Mouse (Mus musculus) lung, embryonic 15.5 days (tissue): ENCODE results near the gene Pde11a. TPM values are rescaled to one million over a fixed set of nuclear protein-coding genes. Genes with fewer than 3 reads are reported as not detected.
"Not testable (repeated sequence)": the region's sequence is repeated elsewhere in the genome, so short reads cannot be mapped to it uniquely, and the experiment has no call there.

Experiments used
- ATAC-seq: fragments of 200-750 bp; cut with Nextera tagmentation; 2 replicates; pipeline ENCODE4 v1.8.0; 2017; ENCODE audit warnings: moderate number of reproducible peaks, borderline replicate concordance; ENCODE audit not compliant: low FRiP score, low TSS enrichment; ENCODE audit errors: extremely low read depth
- H3K27ac ChIP-seq: fragments of 300-500 bp; sonication (generic); 2 replicates; pipeline ENCODE4 v1.5.1; 2015; ENCODE audit warnings: moderate library complexity, mild to moderate bottlenecking, inconsistent platforms
- H3K27me3 ChIP-seq: fragments of 300-500 bp; sonication (generic); 2 replicates; pipeline ENCODE4 v1.6.1; 2015; ENCODE audit warnings: inconsistent platforms
- H3K36me3 ChIP-seq: fragments of 300-500 bp; sonication (generic); 2 replicates; pipeline ENCODE4 v1.6.1; 2015; ENCODE audit warnings: inconsistent platforms
- H3K4me1 ChIP-seq: fragments of 300-500 bp; sonication (generic); 2 replicates; pipeline ENCODE4 v1.6.1; 2015; ENCODE audit warnings: inconsistent platforms
- H3K4me2 ChIP-seq: fragments of 300-500 bp; sonication (generic); 2 replicates; pipeline ENCODE4 v1.6.1; 2015; ENCODE audit warnings: inconsistent platforms, mild to moderate bottlenecking, moderate library complexity
- H3K4me3 ChIP-seq: fragments of 300-500 bp; sonication (generic); 2 replicates; pipeline ENCODE4 v1.5.1; 2015; ENCODE audit warnings: mild to moderate bottlenecking, inconsistent platforms
- H3K9ac ChIP-seq: fragments of 300-500 bp; sonication (generic); 2 replicates; pipeline ENCODE4 v1.6.1; 2015; ENCODE audit warnings: inconsistent platforms
- H3K9me3 ChIP-seq: fragments of 300-500 bp; sonication (generic); 2 replicates; pipeline ENCODE4 v1.6.1; 2016; ENCODE audit warnings: inconsistent platforms
- WGBS: fragments of 180-500 bp; shearing (Covaris S2); methylation state at CpG from one replicate; pipeline ENCODE4 v1.1.7; 2015; 5-methylcytosine and 5-hydroxymethylcytosine counted together
- polyA plus RNA-seq: library from polyadenylated mRNA; unstranded; fragments of >200 nt; fragmentation: Nextera tagmentation; extraction: Ambion mirVana; gene quantifications from 2 replicates; pipeline ENCODE4 v1.2.1, GENCODE M21; 2015

Gene Pde11a
- polyA plus RNA-seq, 1 experiment from 2014 or later, result 0.14 TPM

GRCm38 (mm10) chr2:75982626-75983025 lies 355.9 kb downstream of the Pde11a start:
- H3K9ac ChIP-seq, result no peak overlapping the region
- 90% methylated on average over 4 of the region's 4 CpGs for WGBS
- H3K4me2 ChIP-seq, result no peak overlapping the region
- no peak for ATAC-seq
- no peaks in the 10 kb centered on the region for H3K9me3 ChIP-seq
- H3K27me3 ChIP-seq, result no peaks in the 10 kb centered on the region
- no peaks in the 10 kb centered on the region for H3K36me3 ChIP-seq
- H3K4me1 ChIP-seq, result peaks cover 3% of the 10 kb centered on the region; the same call in 1 of the 2 replicates
- H3K27ac ChIP-seq, result no peak overlapping the region
- H3K4me3 ChIP-seq, result no peak overlapping the region

DNA sequence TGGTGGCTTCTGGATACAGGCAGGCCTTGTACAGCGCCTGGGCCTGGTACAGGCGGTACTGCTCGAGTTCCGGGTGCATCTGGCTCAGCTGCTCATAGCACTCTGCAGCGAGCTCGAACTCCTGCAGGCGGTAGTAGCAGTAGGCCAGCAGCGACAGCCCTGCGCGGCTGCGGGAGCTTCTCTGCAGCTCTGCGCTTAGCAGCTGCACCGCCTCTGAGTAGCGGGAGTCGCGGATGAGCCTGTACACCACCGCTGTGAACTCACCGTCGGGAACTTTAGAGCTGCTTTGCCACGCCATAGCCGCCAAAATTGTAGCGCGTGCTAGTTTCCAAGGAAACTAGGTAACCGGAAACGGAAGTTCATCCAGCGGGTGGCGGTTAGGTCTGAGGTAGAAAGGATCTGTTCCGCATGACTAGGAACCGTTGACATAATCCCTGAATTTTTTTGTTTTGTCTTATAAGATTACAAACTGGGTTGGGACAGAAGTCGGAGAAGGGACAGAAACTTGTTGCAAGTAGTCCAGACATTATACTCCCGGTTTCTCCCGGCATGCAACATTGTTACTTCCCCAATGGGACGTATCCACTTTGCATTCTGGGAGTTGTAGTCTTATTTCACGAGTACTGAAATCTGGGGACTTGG lies 357.0 kb downstream of the Pde11a start, which contains the start of gene Ttc30a1:
Gene Ttc30a1 (minus strand): TSS at position 528 of the 642 bp plus-strand sequence.
- not testable (repeated sequence) for H3K27me3 ChIP-seq, H3K4me1 ChIP-seq, H3K9me3 ChIP-seq, H3K36me3 ChIP-seq
- peak within 1 kb of the TSS; percentile 38 for H3K9ac ChIP-seq
- H3K27ac ChIP-seq, result peak within 1 kb of the TSS; percentile 53
- peak; percentile 50; the same call in 1 of the 2 replicates for ATAC-seq
- H3K4me3 ChIP-seq, result peak within 1 kb of the TSS; percentile 51
- H3K4me2 ChIP-seq, result peak within 1 kb of the TSS; percentile 77
- 4% methylated on average over 34 of the region's 34 CpGs for WGBS

DNA sequence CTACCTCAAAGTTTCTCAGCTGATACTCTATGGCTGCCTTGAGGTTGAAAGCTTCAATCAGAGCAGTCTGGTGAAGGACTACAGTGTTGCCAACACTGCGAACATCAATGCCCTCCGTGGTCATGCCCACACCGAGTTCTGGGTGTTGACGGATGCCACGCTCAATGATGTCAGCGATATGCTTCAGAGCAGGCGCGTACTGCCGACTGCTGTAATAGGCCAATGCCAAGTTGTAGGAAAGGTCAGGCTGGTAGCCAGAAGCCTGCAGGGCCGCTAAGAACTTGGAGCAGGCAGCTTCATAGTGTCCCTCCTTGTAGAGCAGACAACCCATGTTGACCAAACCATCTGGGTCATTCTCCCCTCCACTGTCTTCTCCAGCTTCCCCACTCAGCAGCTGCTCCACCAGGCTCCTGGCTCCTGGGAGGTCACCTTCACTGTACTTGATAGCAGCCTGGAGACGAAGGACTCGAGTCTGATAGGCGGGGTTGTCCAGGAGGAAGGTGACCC lies 357.6 kb downstream of the Pde11a start:
- not testable (repeated sequence) for ATAC-seq, H3K9ac ChIP-seq, H3K4me1 ChIP-seq, H3K27me3 ChIP-seq, H3K27ac ChIP-seq, H3K36me3 ChIP-seq, H3K9me3 ChIP-seq
- WGBS, result 92% methylated on average over 13 of the region's 13 CpGs
- peak overlapping the region; percentile 51 for H3K4me3 ChIP-seq
- peak overlapping the region; percentile 77 for H3K4me2 ChIP-seq

- not testable (repeated sequence) for H3K9ac ChIP-seq, H3K9me3 ChIP-seq, H3K4me1 ChIP-seq, H3K4me3 ChIP-seq, H3K27ac ChIP-seq, H3K36me3 ChIP-seq, H3K27me3 ChIP-seq, H3K4me2 ChIP-seq
- ATAC-seq, result 0 out of 2 replicates have a peak, but pooled peaks have one; percentile 12
- 35% methylated on average over 20 of the region's 24 CpGs for WGBS
These were observed 360.7 kb downstream of the Pde11a start, which contains the start of gene Ttc30a2 for GRCm38 (mm10) chr2:75977752-75978368. Ttc30a2 (minus strand) TSS chr2:75978170.

DNA sequence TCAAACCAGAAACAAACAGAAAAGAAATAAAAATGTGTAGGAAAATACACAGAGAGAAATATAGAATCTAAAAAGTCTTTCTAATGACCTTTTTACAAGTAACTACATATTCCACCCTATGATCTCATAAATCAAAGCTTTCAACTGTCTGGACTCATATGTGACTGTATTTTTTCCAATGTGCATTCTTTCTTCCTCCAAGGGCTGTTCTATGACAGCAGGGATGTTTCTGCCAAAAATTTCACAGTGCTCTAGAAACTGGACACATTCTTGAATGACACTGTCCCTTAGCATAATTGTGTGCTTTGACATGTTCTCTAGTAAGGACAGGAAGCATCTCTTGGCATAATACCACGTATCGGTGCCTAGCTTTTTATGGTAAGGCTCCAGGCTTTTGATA lies 362.5 kb downstream of the Pde11a start:
- H3K27ac ChIP-seq, result peak overlapping the region; percentile 61; the same call in 1 of the 2 replicates
- H3K4me1 ChIP-seq, H3K4me2 ChIP-seq, H3K9me3 ChIP-seq, H3K36me3 ChIP-seq, H3K9ac ChIP-seq, H3K27me3 ChIP-seq, H3K4me3 ChIP-seq: not testable (repeated sequence)
- peak; percentile 76; the same call in 1 of the 2 replicates for ATAC-seq
- WGBS, result 55% methylated on average over 2 of the region's 2 CpGs

DNA sequence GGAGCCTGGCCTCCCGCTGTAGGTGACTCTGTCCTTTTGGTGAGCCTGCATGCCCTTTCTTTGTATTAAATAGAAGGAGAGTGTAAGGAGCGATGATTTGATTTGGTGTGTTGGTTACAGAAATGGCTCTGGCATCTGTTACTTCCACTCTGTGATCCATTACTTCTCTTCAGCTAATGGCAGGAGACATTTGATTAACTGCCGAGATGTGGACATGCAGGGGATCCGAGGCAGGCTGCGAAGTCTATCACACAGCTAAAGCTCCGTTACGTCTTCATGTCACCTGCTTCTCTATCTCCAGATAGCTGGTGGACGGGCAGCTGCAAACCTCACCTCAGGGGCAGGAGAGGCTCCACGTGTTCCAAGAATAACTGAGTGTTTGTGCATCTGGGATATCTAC lies 364.4 kb downstream of the Pde11a start:
- H3K4me2 ChIP-seq, result no peak overlapping the region
- no peaks in the 10 kb centered on the region for H3K9me3 ChIP-seq
- no peak for ATAC-seq
- H3K4me3 ChIP-seq, result no peak overlapping the region
- no peaks in the 10 kb centered on the region for H3K4me1 ChIP-seq
- no peak overlapping the region for H3K9ac ChIP-seq
- H3K27me3 ChIP-seq, result no peaks in the 10 kb centered on the region
- no peaks in the 10 kb centered on the region for H3K36me3 ChIP-seq
- 61% methylated on average over 9 of the region's 9 CpGs for WGBS
- no peak overlapping the region for H3K27ac ChIP-seq

- Histone ChIP-seq H3K36me3 (no peaks in the 10 kb centered on the region), H3K9ac (peak overlapping the region; percentile 32; the same call in 1 of the 2 replicates), H3K27me3 (no peaks in the 10 kb centered on the region), H3K27ac (peak overlapping the region; percentile 57), H3K9me3 (no peaks in the 10 kb centered on the region), H3K4me2 (peak overlapping the region; percentile 59), H3K4me3 (peak overlapping the region; percentile 24), H3K4me1 (peaks cover 23% of the 10 kb centered on the region)
- ATAC-seq, result peak; percentile 72
- WGBS, result 16% methylated on average over 5 of the region's 5 CpGs
These were observed 373.6 kb downstream of the Pde11a start for GRCm38 (mm10) chr2:75964972-75965371.

DNA sequence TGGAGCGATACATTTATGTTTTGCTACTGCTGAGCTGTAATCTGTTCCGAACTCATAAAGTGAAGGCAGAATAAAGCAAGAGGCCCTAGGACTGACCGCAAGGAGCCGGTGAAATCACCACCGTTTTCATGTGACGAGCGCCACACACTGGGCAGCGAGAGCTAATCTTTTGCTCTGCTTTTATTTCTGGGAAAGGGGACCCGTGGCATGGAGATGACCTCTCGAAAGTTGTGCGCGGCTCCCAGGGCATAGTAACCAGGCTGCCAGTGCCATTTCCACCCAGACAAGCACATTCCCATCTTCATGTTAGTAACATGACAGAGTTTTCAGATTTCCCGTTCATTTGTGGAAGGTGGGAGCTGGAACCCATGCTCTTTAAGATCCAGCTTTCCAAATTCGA lies 374.1 kb downstream of the Pde11a start:
- peak; percentile 52; the same call in 1 of the 2 replicates for ATAC-seq
- H3K27me3 ChIP-seq, result no peaks in the 10 kb centered on the region
- no peaks in the 10 kb centered on the region for H3K9me3 ChIP-seq
- H3K9ac ChIP-seq, result peak overlapping the region; percentile 32; the same call in 1 of the 2 replicates
- 9% methylated on average over 14 of the region's 14 CpGs for WGBS
- H3K4me2 ChIP-seq, result peak overlapping the region; percentile 59
- H3K36me3 ChIP-seq, result no peaks in the 10 kb centered on the region
- peak overlapping the region; percentile 24 for H3K4me3 ChIP-seq
- H3K4me1 ChIP-seq, result peaks cover 27% of the 10 kb centered on the region
- H3K27ac ChIP-seq, result peak overlapping the region; percentile 57

GRCm38 (mm10) chr2:75964051-75964450 lies 374.5 kb downstream of the Pde11a start:
- Histone ChIP-seq H3K27me3 (no peaks in the 10 kb centered on the region), H3K9me3 (no peaks in the 10 kb centered on the region), H3K4me3 (no peak overlapping the region), H3K36me3 (no peaks in the 10 kb centered on the region), H3K9ac (no peak overlapping the region), H3K27ac (no peak overlapping the region; the same call in 1 of the 2 replicates), H3K4me2 (peak overlapping the region; percentile 59), H3K4me1 (peaks cover 32% of the 10 kb centered on the region)
- no peak for ATAC-seq
- 52% methylated on average over 5 of the region's 5 CpGs for WGBS

DNA sequence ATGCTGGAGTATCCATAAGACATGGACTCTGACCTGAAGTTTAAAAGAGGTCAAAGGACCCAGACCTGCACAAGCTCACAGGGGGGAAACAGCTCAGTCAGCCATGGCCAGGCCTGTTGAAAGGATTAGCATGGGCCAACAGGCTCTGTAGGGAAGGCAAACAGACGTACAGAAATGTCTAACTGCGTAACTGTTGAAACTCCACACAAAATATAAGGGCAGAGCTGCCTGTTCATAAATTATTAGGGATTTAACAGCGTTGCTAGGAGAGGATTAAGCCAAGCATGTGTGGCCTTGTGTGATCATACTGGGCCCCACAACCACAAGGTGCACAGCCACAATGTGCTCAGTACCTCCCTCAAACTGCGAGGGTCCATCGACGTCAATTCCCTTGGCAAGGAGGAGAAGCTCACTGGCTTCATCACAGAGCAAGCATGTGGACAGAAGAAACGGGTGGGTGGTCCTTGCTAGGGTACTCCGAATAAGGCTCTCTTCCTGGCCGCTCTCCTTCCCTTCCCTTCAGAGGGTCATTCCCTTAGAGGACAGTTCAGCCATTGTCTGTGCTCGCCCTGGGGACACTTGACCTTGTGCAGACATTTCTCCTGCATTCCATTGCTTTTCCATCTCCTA lies 375.2 kb downstream of the Pde11a start:
- Histone ChIP-seq H3K27ac (no peak overlapping the region), H3K9me3 (no peaks in the 10 kb centered on the region), H3K27me3 (no peaks in the 10 kb centered on the region), H3K9ac (no peak overlapping the region), H3K4me2 (no peak overlapping the region), H3K36me3 (no peaks in the 10 kb centered on the region), H3K4me1 (peaks cover 32% of the 10 kb centered on the region), H3K4me3 (no peak overlapping the region)
- ATAC-seq, result no peak
- WGBS, result 67% methylated on average over 10 of the region's 10 CpGs

DNA sequence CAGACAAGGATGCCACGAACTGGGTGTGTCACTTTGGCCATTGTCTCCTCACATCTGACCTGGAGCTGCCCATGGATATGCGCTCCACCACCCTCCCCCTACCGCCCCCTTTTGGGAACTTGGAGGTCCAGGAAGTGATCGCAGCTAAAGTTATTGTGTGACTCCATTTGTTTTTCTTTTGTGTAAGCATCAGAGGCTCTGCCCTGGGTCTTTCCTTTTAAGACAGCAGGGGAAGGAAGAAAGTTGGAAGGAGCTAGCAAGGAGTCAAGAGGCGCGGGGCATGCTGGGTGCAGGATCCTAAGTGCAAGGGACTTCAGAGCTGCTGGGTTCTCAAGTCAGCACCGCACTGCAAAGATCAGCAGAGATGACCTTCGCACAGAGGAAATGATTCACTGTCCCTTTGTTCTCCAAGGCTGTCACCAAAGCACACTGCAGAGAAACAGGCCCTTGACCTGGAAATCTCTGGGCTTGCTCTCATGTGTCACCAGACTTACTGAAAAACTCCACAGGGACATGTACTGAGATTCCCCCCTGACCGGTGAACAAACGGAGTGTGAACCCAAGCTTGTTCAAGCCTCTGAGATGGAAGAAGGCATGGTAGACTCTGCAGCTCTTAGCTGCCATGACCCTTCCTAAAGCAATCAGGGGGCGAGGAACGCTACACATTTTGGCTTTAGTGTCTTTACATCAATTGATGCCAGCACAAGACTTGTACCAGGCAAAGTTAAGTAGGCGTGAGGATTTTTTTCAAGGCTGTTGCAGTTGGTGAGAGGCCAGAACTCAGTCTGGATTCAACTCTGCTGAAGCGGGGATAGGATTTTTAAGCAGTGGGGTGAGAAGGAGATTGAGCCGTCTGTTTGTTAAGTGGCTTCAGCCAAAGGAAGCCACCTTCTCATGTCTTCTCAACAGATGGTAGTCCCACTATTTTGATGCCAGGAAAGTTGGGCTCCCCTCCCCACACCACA lies 377.9 kb downstream of the Pde11a start:
- peak overlapping the region; percentile 35 for H3K4me2 ChIP-seq
- peak; percentile 53 for ATAC-seq
- WGBS, result 46% methylated on average over 15 of the region's 15 CpGs
- H3K4me1 ChIP-seq, result peaks cover 32% of the 10 kb centered on the region
- H3K36me3 ChIP-seq, result no peaks in the 10 kb centered on the region
- H3K27me3 ChIP-seq, result no peaks in the 10 kb centered on the region
- peak overlapping the region; percentile 82 for H3K27ac ChIP-seq
- no peak overlapping the region for H3K4me3 ChIP-seq
- no peak overlapping the region for H3K9ac ChIP-seq
- no peaks in the 10 kb centered on the region for H3K9me3 ChIP-seq
